Mouse (Mus musculus) mammary gland, adult 2 months (tissue): ENCODE data around the gene Dyx1c1. TPM values are rescaled to one million over a fixed set of nuclear protein-coding genes. Genes with fewer than 3 reads are reported as not detected.

Experiments
- polyA plus RNA-seq: library from polyadenylated mRNA; depleted of rRNA; stranded (reverse); fragments of >200 nt; gene quantifications from 2 replicates; pipeline ENCODE4 v1.2.3, GENCODE M21; 2012; ENCODE audit warnings: low replicate concordance; rRNA removed

Dyx1c1 gene
- polyA plus RNA-seq: 0.23 and 0.52 TPM in 2 replicates

DNA sequence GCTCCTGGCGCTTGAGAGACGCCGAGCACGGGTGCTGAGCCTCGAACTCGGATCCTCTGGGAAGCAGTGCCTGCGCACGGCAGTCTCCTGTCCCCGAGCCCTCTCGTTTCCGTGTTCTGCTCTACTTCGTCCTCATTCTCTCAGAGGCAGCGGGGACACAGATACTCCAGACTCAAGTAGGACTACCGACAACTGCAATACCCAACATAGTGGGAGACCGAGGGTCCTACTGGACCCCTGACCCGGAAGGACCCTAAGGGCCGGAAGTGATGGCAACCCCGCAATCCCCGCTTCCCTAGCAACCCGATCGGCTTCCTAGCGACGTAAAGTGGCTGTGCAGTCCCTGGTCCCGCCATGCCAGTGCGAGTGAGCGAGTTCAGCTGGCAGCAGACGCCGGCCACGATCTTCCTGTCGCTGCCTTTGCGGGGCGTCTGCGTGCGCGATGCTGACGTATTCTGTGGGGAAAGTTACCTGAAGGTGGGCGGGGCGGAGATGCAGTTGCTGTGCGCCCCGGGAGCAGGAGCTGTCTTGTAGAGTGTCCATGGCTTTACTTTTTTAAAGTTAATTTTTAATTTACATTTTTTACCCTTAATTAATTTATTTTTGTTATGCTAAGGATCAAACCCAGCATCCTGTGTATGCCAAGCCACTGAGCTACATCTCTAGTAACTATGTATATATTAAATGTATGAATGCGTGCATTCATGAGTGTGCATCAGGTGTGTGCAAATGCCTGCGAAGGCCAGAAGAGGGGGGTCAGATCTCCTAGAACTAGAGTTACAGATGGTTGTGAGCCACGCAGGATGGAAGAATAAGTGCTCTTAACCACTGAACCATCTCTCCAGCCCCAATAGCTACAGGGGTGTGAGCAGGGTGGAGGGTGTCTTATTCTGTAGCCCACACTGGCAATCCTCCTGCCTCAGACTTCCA, at the start of gene Dyx1c1, which contains the start of gene Gm44503:
TSS of gene Dyx1c1 (plus strand) at position 265 of the 930 bp plus-strand sequence.
TSS of gene Gm44503 (plus strand) at position 332 of the 930 bp plus-strand sequence.

DNA sequence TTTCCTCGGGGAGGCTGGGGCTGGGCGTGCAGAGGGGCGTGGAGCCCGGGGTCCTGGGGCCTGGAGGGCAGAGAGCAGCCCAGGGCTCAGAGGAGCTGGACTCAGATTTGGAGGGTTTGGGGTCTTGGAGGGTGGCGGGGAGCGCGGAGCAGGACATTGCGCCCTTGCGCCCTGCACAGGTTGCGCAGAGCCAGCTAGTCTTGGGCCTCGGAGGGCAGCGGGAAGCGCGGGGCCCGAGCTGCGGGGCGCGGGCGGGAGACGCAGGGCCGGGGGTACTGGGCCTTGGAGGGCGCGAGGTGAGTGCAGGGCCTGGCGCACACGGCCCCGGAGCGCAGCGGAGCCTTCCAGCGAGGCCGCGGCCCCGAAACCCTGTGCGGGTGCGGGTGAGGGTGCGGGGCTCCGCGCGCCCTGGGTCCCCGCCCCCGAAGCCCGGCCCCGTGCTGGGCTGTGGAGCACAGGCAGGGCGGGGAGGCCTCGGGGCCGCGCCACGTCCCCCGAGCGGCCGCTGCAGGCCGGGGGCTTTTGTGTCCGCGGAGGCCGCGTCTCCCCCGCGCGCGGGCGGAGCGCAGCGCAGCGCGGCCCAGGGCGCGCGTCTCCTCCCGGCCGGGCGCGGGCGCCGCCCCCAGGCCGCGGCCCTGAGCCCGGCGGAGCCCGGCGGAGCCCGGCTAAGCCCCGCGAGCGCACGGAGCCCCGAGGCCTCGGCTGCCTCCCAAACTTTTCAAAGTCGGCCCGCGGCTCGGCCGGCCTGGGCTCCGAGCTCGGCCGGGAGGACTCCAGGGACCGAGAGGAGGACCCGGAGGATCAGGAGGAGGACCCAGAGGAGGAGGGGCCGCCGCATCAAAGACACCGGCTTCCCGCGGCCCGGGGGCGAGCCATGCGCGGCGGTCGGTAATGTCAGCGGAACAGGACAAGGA, 33.3 kb upstream of the Dyx1c1 start, which contains the start of gene Pygo1:
TSS of gene Pygo1 (plus strand) at position 625 of the 914 bp plus-strand sequence.

DNA sequence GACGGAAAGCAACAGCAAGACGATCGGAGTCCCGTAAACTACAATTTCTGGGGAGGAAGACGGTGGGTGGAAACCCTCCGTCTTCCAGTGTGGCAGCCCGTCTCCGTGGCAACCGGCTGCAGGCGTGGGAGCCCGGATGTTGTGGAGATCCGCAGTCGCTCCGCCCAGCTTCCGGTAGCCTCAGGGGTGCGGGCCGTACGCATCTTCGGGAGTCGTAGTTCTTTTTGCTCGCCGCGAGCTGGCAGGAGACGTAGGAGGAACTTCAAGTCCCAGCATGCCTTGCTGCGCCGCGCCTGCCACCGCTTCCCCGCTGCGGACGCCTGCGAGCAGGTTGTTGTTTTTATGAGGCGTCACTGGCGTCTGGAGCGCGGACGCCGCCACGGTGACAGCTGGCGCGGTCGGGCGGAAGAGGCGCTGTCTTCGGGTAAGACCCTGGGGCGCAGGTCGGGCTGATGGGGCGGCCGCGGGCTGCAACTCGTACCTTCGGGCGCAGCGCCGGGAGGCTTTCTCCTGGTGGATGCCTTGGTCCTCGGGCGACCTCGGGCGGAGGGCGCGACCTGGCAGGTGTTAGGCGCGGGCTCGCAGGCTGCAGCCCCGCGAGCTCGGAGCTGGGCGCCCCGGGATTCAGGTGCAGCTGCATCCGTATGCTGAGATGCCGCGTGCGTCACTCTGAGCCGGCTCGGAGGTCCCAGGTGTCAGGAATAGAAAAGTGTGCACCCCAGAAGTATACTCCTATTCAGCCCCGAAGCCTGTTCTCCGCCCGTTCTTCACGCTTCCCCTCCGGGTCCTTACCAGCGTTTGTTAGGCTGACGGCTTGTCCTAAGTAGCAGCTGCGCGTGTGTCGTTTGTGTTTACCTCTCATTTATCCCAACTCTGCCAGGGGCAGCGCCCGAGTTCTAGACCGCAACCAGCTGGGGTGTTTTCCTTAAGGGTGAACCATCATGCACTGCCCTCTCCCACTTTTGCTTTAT, 26.9 kb downstream of the Dyx1c1 start, which contains the start of the genes Ccpg1os and Ccpg1:
TSS of gene Ccpg1os (minus strand) at position 133 of the 971 bp plus-strand sequence.
TSS of gene Ccpg1 (plus strand) at position 180 of the 971 bp plus-strand sequence.

Other genes starting within 250 kb of the Dyx1c1 start
- gene Prtg, start 151.9 kb upstream of the Dyx1c1 start, polyA plus RNA-seq: 0.36 and 0.47 TPM in 2 replicates
- gene Pygo1, start 33.1 kb upstream of the Dyx1c1 start, polyA plus RNA-seq: 0.93 and 2.5 TPM in 2 replicates
- gene Gm44503, start 67 bp downstream of the Dyx1c1 start, polyA plus RNA-seq: not detected in 2 replicates
- 7.3 and 12.4 TPM in 2 replicates for gene Ccpg1os, start 26.6 kb downstream of the Dyx1c1 start, polyA plus RNA-seq
- 6.8 and 10.5 TPM in 2 replicates for gene Ccpg1, start 26.6 kb downstream of the Dyx1c1 start, polyA plus RNA-seq
- 6.4 and 13.4 TPM in 2 replicates for gene Pigb, start 81.6 kb downstream of the Dyx1c1 start, polyA plus RNA-seq
- 3.2 and 3.7 TPM in 2 replicates for gene Rab27a, start 86.1 kb downstream of the Dyx1c1 start, polyA plus RNA-seq
- gene Khdc3, start 143.1 kb downstream of the Dyx1c1 start, polyA plus RNA-seq: 0.09 and 0.49 TPM in 2 replicates
- not detected in 2 replicates for gene Gm20509, start 143.7 kb downstream of the Dyx1c1 start, polyA plus RNA-seq
- 8.2 and 22.9 TPM in 2 replicates for gene Rsl24d1, start 154.6 kb downstream of the Dyx1c1 start, polyA plus RNA-seq